Mouse (Mus musculus): ENCODE results near the gene Dolk. TPM values are rescaled to one million over a fixed set of nuclear protein-coding genes. Genes with fewer than 3 reads are reported as not detected.

The Dolk gene
- total and polyA plus RNA-seq, 3 experiments: 18.5 to 21.7 TPM; not detected in 1

- H3K27me3 ChIP-seq (ENCODE audit: control insufficient read depth in 1 of 2, insufficient read depth in 2 of 2, low read length in 2 of 2): no peaks in the 10 kb centered on the region
- TF ChIP-seq CHD1 (IDR thresholded peaks at IDR 0.05; ENCODE audit: low read depth, low read length): no peak
- H3K36me3 ChIP-seq (ENCODE audit: control insufficient read depth in 1 of 2, insufficient read depth in 2 of 2, low read length in 2 of 2): 0 out of 4 replicates have a peak, but pooled peaks cover 0 to 2% of the 10 kb centered on the region in 2 experiments
- H3K27ac ChIP-seq (ENCODE audit: control insufficient read depth, low read depth, low read length): no peak within 1 kb of the TSS
- no peak within 1 kb of the TSS for H3K9ac ChIP-seq (ENCODE audit: control insufficient read depth, low read depth, low read length, poor library complexity, severe bottlenecking)
- DNase-seq (ENCODE audit: low read depth, low spot score): no peak
- no peaks in the 10 kb centered on the region for H3K9me3 ChIP-seq (replicated peaks; ENCODE audit: insufficient read depth, low read length)
- H3K79me2 ChIP-seq (ENCODE audit: control insufficient read depth, insufficient read depth, low read length, poor library complexity): peaks cover 10% of the 10 kb centered on the region; the same call in 1 of the 2 replicates
- no peak within 1 kb of the TSS for H3K4me3 ChIP-seq (ENCODE audit: control insufficient read depth in 1 of 2, insufficient read depth in 1 of 2, low read depth in 2 of 2, low read length in 2 of 2)
- H3K4me1 ChIP-seq (ENCODE audit: control insufficient read depth in 1 of 2, insufficient read depth in 2 of 2, low read length in 2 of 2): peaks cover 0 to 6% of the 10 kb centered on the region in 2 experiments; a peak in 1 of 4 replicates
Measured at GRCm38 (mm10) chr2:30280743-30281142, 5.4 kb downstream of the Dolk start, which contains the start of gene Gm28038. TSS of gene Gm28038 (plus strand) at chr2:30281043.

GRCm38 (mm10) chr2:30270134-30270533, 16.0 kb downstream of the Dolk start:
- Histone ChIP-seq H3K79me2 (ENCODE audit: control insufficient read depth, insufficient read depth, low read length, poor library complexity) (no peaks in the 10 kb centered on the region; the same call in 1 of the 2 replicates), H3K4me3 (ENCODE audit: control insufficient read depth in 1 of 2, insufficient read depth in 1 of 2, low read depth in 2 of 2, low read length in 2 of 2) (no peak overlapping the region), H3K36me3 (ENCODE audit: control insufficient read depth in 1 of 2, insufficient read depth in 2 of 2, low read length in 2 of 2) (peaks cover 0 to 17% of the 10 kb centered on the region in 2 experiments; a peak in 2 of 4 replicates), H3K27me3 (ENCODE audit: control insufficient read depth in 1 of 2, insufficient read depth in 2 of 2, low read length in 2 of 2) (no peaks in the 10 kb centered on the region), H3K27ac (ENCODE audit: control insufficient read depth, low read depth, low read length) (no peak overlapping the region; the same call in 1 of the 2 replicates), H3K9me3 (replicated peaks; ENCODE audit: insufficient read depth, low read length) (no peaks in the 10 kb centered on the region), H3K4me1 (ENCODE audit: control insufficient read depth in 1 of 2, insufficient read depth in 2 of 2, low read length in 2 of 2) (peaks cover 19 to 21% of the 10 kb centered on the region in 2 experiments), H3K9ac (ENCODE audit: control insufficient read depth, low read depth, low read length, poor library complexity, severe bottlenecking) (no peak overlapping the region)
- peak; percentile 89 for DNase-seq (ENCODE audit: low read depth, low spot score)
- peak; percentile 63; the same call in 1 of the 2 replicates for TF ChIP-seq JUND (IDR thresholded peaks at IDR 0.05; ENCODE audit: low read depth, low read length)
- TF ChIP-seq TBP (IDR thresholded peaks at IDR 0.05; ENCODE audit: low read depth, low read length): 0 out of 2 replicates have a peak, but pooled peaks have one; percentile 40
- TF ChIP-seq SIN3A (IDR thresholded peaks at IDR 0.05; ENCODE audit: low read length): peak; percentile 82
- peak; percentile 40 for TF ChIP-seq ELF1 (IDR thresholded peaks at IDR 0.05; ENCODE audit: low read depth, low read length)
- TF ChIP-seq CHD1 (IDR thresholded peaks at IDR 0.05; ENCODE audit: low read depth, low read length): no peak
- no peak for TF ChIP-seq E2F4 (IDR thresholded peaks at IDR 0.05; ENCODE audit: borderline replicate concordance, low read depth, low read length)
- TF ChIP-seq MYC (IDR thresholded peaks at IDR 0.05; ENCODE audit: low read depth, low read length): 0 out of 2 replicates have a peak, but pooled peaks have one; percentile 36
- peak; percentile 93 for TF ChIP-seq RAD21 (IDR thresholded peaks at IDR 0.05; ENCODE audit: low read depth, low read length)
- TF ChIP-seq USF2 (IDR thresholded peaks at IDR 0.05; ENCODE audit: borderline replicate concordance in 1 of 2, insufficient read depth in 1 of 2, low read depth in 1 of 2, low read length in 2 of 2): no peak
- TF ChIP-seq BHLHE40 (IDR thresholded peaks at IDR 0.05; ENCODE audit: borderline replicate concordance, low read depth, low read length): peak; percentile 26; the same call in 1 of the 2 replicates
- TF ChIP-seq MXI1 (IDR thresholded peaks at IDR 0.05; ENCODE audit: low read depth, low read length): peak; percentile 43; the same call in 1 of the 2 replicates
- no peak for TF ChIP-seq NRF1 (IDR thresholded peaks at IDR 0.05; ENCODE audit: insufficient read depth, low read depth, low read length, poor library complexity, severe bottlenecking)
- TF ChIP-seq MAZ (IDR thresholded peaks at IDR 0.05; ENCODE audit: low read depth, low read length): 0 out of 2 replicates have a peak, but pooled peaks have one; percentile 27
- peak; percentile 95 for TF ChIP-seq SMC3 (IDR thresholded peaks at IDR 0.05; ENCODE audit: low read depth, low read length)
- TF ChIP-seq ZC3H11A (IDR thresholded peaks at IDR 0.05; ENCODE audit: low read depth, low read length): peak; percentile 84
- TF ChIP-seq CTCF (IDR thresholded peaks at IDR 0.05 in 2 of 3, conservative IDR thresholded peaks at IDR 0.05 in 1 of 3; ENCODE audit: control insufficient read depth in 1 of 3, insufficient read depth in 1 of 3, low read depth in 2 of 3, low read length in 3 of 3, poor library complexity in 1 of 3, severe bottlenecking in 1 of 3): peak; percentile 66 to 98 (median 96)
- TF ChIP-seq TCF12 (IDR thresholded peaks at IDR 0.05; ENCODE audit: low read depth, low read length): no peak
